Mouse (Mus musculus): Measurements from ENCODE around the gene Lbhd2.
A peak's percentile ranks its signal among the peaks of the same experiment; 100 is the strongest.

Lbhd2 gene

GRCm38 (mm10) chr12:111404880-111405279, 1.7 kb upstream of the Lbhd2 start:
- DNase-seq (ENCODE audit: low read depth, low spot score) = no peak

- no peak for DNase-seq (ENCODE audit: low read depth, low spot score)
Observed at GRCm38 (mm10) chr12:111409583-111409982, 3.0 kb downstream of the Lbhd2 start.

GRCm38 (mm10) chr12:111411631-111412355, 5.2 kb downstream of the Lbhd2 start:
- DNase-seq (ENCODE audit: low read depth, low spot score) = no peak

GRCm38 (mm10) chr12:111412581-111413284, 6.1 kb downstream of the Lbhd2 start:
- DNase-seq (ENCODE audit: low read depth, low spot score) = no peak

- DNase-seq (ENCODE audit: low read depth, low spot score) = peak; percentile 66
Observed at GRCm38 (mm10) chr12:111413300-111413699, 6.7 kb downstream of the Lbhd2 start.

GRCm38 (mm10) chr12:111416921-111417779, 10.5 kb downstream of the Lbhd2 start, which contains the start of gene Exoc3l4:
Exoc3l4 (plus strand) TSS chr12:111417017.
- no peak for DNase-seq (ENCODE audit: low read depth, low spot score)

GRCm38 (mm10) chr12:111419918-111420317, 13.3 kb downstream of the Lbhd2 start:
- DNase-seq (ENCODE audit: low read depth, low spot score) = no peak

- DNase-seq (ENCODE audit: low read depth, low spot score) = no peak
Observed at GRCm38 (mm10) chr12:111420946-111421709, 14.5 kb downstream of the Lbhd2 start.

- DNase-seq (ENCODE audit: low read depth, low spot score) = no peak
Observed at GRCm38 (mm10) chr12:111422852-111423251, 16.2 kb downstream of the Lbhd2 start.

- DNase-seq (ENCODE audit: low read depth, low spot score) = no peak
Observed at GRCm38 (mm10) chr12:111423570-111424129, 17.0 kb downstream of the Lbhd2 start.

GRCm38 (mm10) chr12:111424547-111424946, 17.9 kb downstream of the Lbhd2 start:
- no peak for DNase-seq (ENCODE audit: low read depth, low spot score)

GRCm38 (mm10) chr12:111425258-111425657, 18.6 kb downstream of the Lbhd2 start:
- DNase-seq (ENCODE audit: low read depth, low spot score) = no peak

- DNase-seq (ENCODE audit: low read depth, low spot score) = peak; percentile 82
Observed at GRCm38 (mm10) chr12:111425789-111426460, 19.3 kb downstream of the Lbhd2 start.

- no peak for DNase-seq (ENCODE audit: low read depth, low spot score)
Observed at GRCm38 (mm10) chr12:111427438-111428113, 21.0 kb downstream of the Lbhd2 start.

- no peak for DNase-seq (ENCODE audit: low read depth, low spot score)
Observed at GRCm38 (mm10) chr12:111428364-111428763, 21.8 kb downstream of the Lbhd2 start.

GRCm38 (mm10) chr12:111428961-111429911, 22.6 kb downstream of the Lbhd2 start:
- DNase-seq (ENCODE audit: low read depth, low spot score) = no peak

- no peak for DNase-seq (ENCODE audit: low read depth, low spot score)
Observed at GRCm38 (mm10) chr12:111430049-111430867, 23.6 kb downstream of the Lbhd2 start.

All from retina, adult 2 months (tissue).